Mouse (Mus musculus) liver, embryonic 11.5 days (tissue): Measurements from ENCODE around the gene Cep55. TPM values are rescaled to one million over a fixed set of nuclear protein-coding genes. Genes with fewer than 3 reads are reported as not detected.

Experiments used
- ATAC-seq: fragments of 200-750 bp; cut with Nextera tagmentation; replicated peaks from 2 replicates; pipeline ENCODE4 v1.8.0; 2017; ENCODE audit warnings: moderate number of reproducible peaks, mild to moderate bottlenecking, moderate TSS enrichment, moderate library complexity; ENCODE audit not compliant: low FRiP score
- DNase-seq: peaks from one replicate; pipeline ENCODE4 v3.0.0-alpha.2; 2017; ENCODE audit warnings: low spot score
- H3K27ac ChIP-seq: fragments of 300-500 bp; sonication (generic); 2 replicates; pipeline ENCODE4 v1.5.1; 2014; ENCODE audit warnings: mild to moderate bottlenecking, low read depth, low read length, control low read depth
- H3K27me3 ChIP-seq: fragments of 300-500 bp; sonication (generic); replicated peaks from 2 replicates; pipeline ENCODE4 v1.6.1; 2014; ENCODE audit warnings: low read length, mixed read lengths; ENCODE audit not compliant: control insufficient read depth, insufficient read depth
- H3K36me3 ChIP-seq: fragments of 300-500 bp; sonication (generic); 2 replicates; pipeline ENCODE4 v1.6.1; 2014; ENCODE audit warnings: mild to moderate bottlenecking, low read length, moderate library complexity, mixed read lengths; ENCODE audit not compliant: control insufficient read depth, insufficient read depth
- H3K4me1 ChIP-seq: fragments of 300-500 bp; sonication (generic); replicated peaks from 2 replicates; pipeline ENCODE4 v1.6.1; 2014; ENCODE audit warnings: low read length, mixed read lengths; ENCODE audit not compliant: control insufficient read depth, insufficient read depth
- H3K4me2 ChIP-seq: fragments of 300-500 bp; sonication (generic); 2 replicates; pipeline ENCODE4 v1.6.1; 2014; ENCODE audit warnings: mild to moderate bottlenecking, control low read depth, moderate library complexity
- H3K4me3 ChIP-seq: fragments of 300-500 bp; sonication (generic); 2 replicates; pipeline ENCODE4 v1.5.1; 2014; ENCODE audit warnings: low read depth, low read length, control low read depth
- H3K9ac ChIP-seq: fragments of 300-500 bp; sonication (generic); 2 replicates; pipeline ENCODE4 v1.6.1; 2014; ENCODE audit warnings: low read depth, low read length, control low read depth
- H3K9me3 ChIP-seq: fragments of 300-500 bp; sonication (generic); 2 replicates; pipeline ENCODE4 v1.6.1; 2016; ENCODE audit warnings: low read length, inconsistent platforms, mixed read lengths; ENCODE audit not compliant: control insufficient read depth
- WGBS: fragments of 180-500 bp; shearing (Covaris S2); extraction: QIAGEN DNeasy Blood & Tissue Kit; methylation state at CpG from one replicate; pipeline ENCODE4 v1.1.7; 2014; 5-methylcytosine and 5-hydroxymethylcytosine counted together
- polyA plus RNA-seq: library from polyadenylated mRNA; unstranded; fragments of >200 nt; fragmentation: Nextera tagmentation; extraction: Ambion mirVana; gene quantifications from 2 replicates; pipeline ENCODE4 v1.2.1, GENCODE M21; 2014

The Cep55 gene
- polyA plus RNA-seq, 1 experiment from 2014 or later, result 16.7 TPM

GRCm38 (mm10) chr19:38033735-38034057, 21.1 kb upstream of the Cep55 start:
- H3K4me2 ChIP-seq, result no peak overlapping the region
- 50% methylated on average over 2 of the region's 2 CpGs for WGBS
- H3K4me1 ChIP-seq, result peaks cover 8% of the 10 kb centered on the region; the same call in 1 of the 2 replicates
- H3K9me3 ChIP-seq, result no peaks in the 10 kb centered on the region
- ATAC-seq, result no peak
- peaks cover 8% of the 10 kb centered on the region; the same call in 1 of the 2 replicates for H3K27me3 ChIP-seq
- DNase-seq, result no peak
- H3K9ac ChIP-seq, result no peak overlapping the region
- no peak overlapping the region for H3K4me3 ChIP-seq
- H3K27ac ChIP-seq, result no peak overlapping the region
- no peaks in the 10 kb centered on the region for H3K36me3 ChIP-seq

GRCm38 (mm10) chr19:38034696-38035095, 20.1 kb upstream of the Cep55 start:
- no peak overlapping the region for H3K4me2 ChIP-seq
- H3K27me3 ChIP-seq, result peaks cover 8% of the 10 kb centered on the region; the same call in 1 of the 2 replicates
- 75% methylated on average over 2 of the region's 2 CpGs for WGBS
- no peak overlapping the region for H3K4me3 ChIP-seq
- no peak overlapping the region for H3K9ac ChIP-seq
- H3K27ac ChIP-seq, result no peak overlapping the region
- no peaks in the 10 kb centered on the region for H3K9me3 ChIP-seq
- no peaks in the 10 kb centered on the region for H3K36me3 ChIP-seq
- ATAC-seq (no peak), DNase-seq (no peak)
- H3K4me1 ChIP-seq, result peaks cover 8% of the 10 kb centered on the region; the same call in 1 of the 2 replicates

GRCm38 (mm10) chr19:38035766-38036165, 19.0 kb upstream of the Cep55 start:
- H3K4me3 ChIP-seq, result no peak overlapping the region
- no peaks in the 10 kb centered on the region for H3K36me3 ChIP-seq
- H3K4me1 ChIP-seq, result peaks cover 3% of the 10 kb centered on the region; the same call in 1 of the 2 replicates
- DNase-seq, result no peak
- no peak overlapping the region for H3K4me2 ChIP-seq
- H3K27me3 ChIP-seq, result peaks cover 8% of the 10 kb centered on the region; the same call in 1 of the 2 replicates
- WGBS, result 55% methylated on average over 2 of the region's 2 CpGs
- H3K9me3 ChIP-seq, result no peaks in the 10 kb centered on the region
- ATAC-seq, result no peak
- no peak overlapping the region for H3K9ac ChIP-seq
- no peak overlapping the region for H3K27ac ChIP-seq

- 75% methylated on average over 2 of the region's 2 CpGs for WGBS
- H3K27ac ChIP-seq, result no peak overlapping the region
- H3K4me1 ChIP-seq, result no peaks in the 10 kb centered on the region; the same call in 1 of the 2 replicates
- ATAC-seq, result no peak
- H3K27me3 ChIP-seq, result peaks cover 26% of the 10 kb centered on the region
- H3K36me3 ChIP-seq, result no peaks in the 10 kb centered on the region
- H3K9ac ChIP-seq, result no peak overlapping the region
- H3K4me2 ChIP-seq, result no peak overlapping the region
- no peak for DNase-seq
- H3K4me3 ChIP-seq, result no peak overlapping the region
- H3K9me3 ChIP-seq, result no peaks in the 10 kb centered on the region
Measured at GRCm38 (mm10) chr19:38038267-38038666, 16.5 kb upstream of the Cep55 start.

GRCm38 (mm10) chr19:38042261-38042722, 12.5 kb upstream of the Cep55 start:
- H3K4me1 ChIP-seq, result no peaks in the 10 kb centered on the region
- DNase-seq (no peak), ATAC-seq (no peak)
- peaks cover 28% of the 10 kb centered on the region for H3K27me3 ChIP-seq
- H3K36me3 ChIP-seq, result no peaks in the 10 kb centered on the region
- no peak overlapping the region for H3K27ac ChIP-seq
- no peaks in the 10 kb centered on the region for H3K9me3 ChIP-seq
- peak overlapping the region; percentile 42; the same call in 1 of the 2 replicates for H3K4me3 ChIP-seq
- H3K9ac ChIP-seq, result no peak overlapping the region
- 29% methylated on average over 5 of the region's 5 CpGs for WGBS
- peak overlapping the region; percentile 63 for H3K4me2 ChIP-seq

GRCm38 (mm10) chr19:38043281-38043981, 11.4 kb upstream of the Cep55 start, which contains the start of gene Myof:
Gene Myof, minus strand, starts transcription at chr19:38043577.
- Histone ChIP-seq H3K27me3 (peaks cover 31% of the 10 kb centered on the region), H3K4me1 (no peaks in the 10 kb centered on the region), H3K9ac (no peak within 1 kb of the TSS), H3K4me3 (peak within 1 kb of the TSS; percentile 42), H3K9me3 (no peaks in the 10 kb centered on the region), H3K27ac (no peak within 1 kb of the TSS), H3K36me3 (no peaks in the 10 kb centered on the region), H3K4me2 (peak within 1 kb of the TSS; percentile 63)
- peak; percentile 54 for DNase-seq
- under 1% methylated on average over 28 of the region's 28 CpGs for WGBS
- ATAC-seq, result no peak

GRCm38 (mm10) chr19:38045198-38045597, 9.6 kb upstream of the Cep55 start:
- no peaks in the 10 kb centered on the region for H3K4me1 ChIP-seq
- H3K4me3 ChIP-seq, result no peak overlapping the region
- WGBS, result 75% methylated on average over 3 of the region's 3 CpGs
- no peak overlapping the region for H3K27ac ChIP-seq
- H3K9me3 ChIP-seq, result no peaks in the 10 kb centered on the region
- no peak for ATAC-seq
- H3K27me3 ChIP-seq, result peaks cover 34% of the 10 kb centered on the region
- H3K36me3 ChIP-seq, result no peaks in the 10 kb centered on the region
- H3K4me2 ChIP-seq, result no peak overlapping the region
- DNase-seq, result no peak
- no peak overlapping the region for H3K9ac ChIP-seq

- Histone ChIP-seq H3K36me3 (no peaks in the 10 kb centered on the region), H3K9me3 (no peaks in the 10 kb centered on the region), H3K27ac (no peak overlapping the region), H3K27me3 (peaks cover 21% of the 10 kb centered on the region; the same call in 1 of the 2 replicates), H3K9ac (no peak overlapping the region), H3K4me1 (peaks cover 3% of the 10 kb centered on the region; the same call in 1 of the 2 replicates), H3K4me3 (no peak overlapping the region), H3K4me2 (no peak overlapping the region)
- ATAC-seq (no peak), DNase-seq (no peak)
- 67% methylated on average over 1 of the region's 1 CpGs for WGBS
Measured at GRCm38 (mm10) chr19:38049686-38050085, 5.1 kb upstream of the Cep55 start.
